ENCODE assay signal across 7 mouse cellular contexts in the genomic region with DNA sequence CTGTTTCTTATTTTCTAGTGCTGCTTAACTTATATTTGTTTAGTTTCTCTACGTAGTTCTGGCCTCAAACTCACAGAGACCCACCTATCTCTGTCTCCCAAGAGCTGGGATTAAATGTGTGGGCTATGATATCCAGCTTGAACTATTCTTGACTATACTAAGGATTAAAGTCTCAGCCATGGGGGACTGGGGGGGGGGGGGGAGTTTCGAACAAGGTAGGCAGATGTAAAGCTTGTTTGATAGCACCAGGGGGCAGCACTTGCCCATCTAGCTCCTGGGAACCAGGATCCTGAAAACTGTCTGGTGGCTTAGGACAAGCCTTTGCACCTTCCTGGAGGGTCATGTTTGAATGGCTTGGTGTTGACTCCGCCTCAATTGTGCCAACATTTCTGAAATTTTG. TPM values are rescaled to one million over a fixed set of nuclear protein-coding genes. Genes with fewer than 3 reads are reported as not detected.
DNase-seq lines count a peak whose midpoint lies in the region; ATAC-seq and TF ChIP-seq lines count a peak whose summit lies in the region.

No protein-coding gene starts in this region.

- peak; percentile 39 for ATAC-seq in granulocyte monocyte progenitor cell, adult 5-6 weeks (replicated peaks; ENCODE audit: poor library complexity, severe bottlenecking)

- H3K27me3 ChIP-seq in C2C12 (ENCODE audit: control insufficient read depth, insufficient read depth, insufficient read length): no peaks in the 10 kb centered on the region

- H3K79me2 ChIP-seq in C2C12 (ENCODE audit: control insufficient read depth, insufficient read depth): peaks cover 12% of the 10 kb centered on the region

- peak; percentile 78 for DNase-seq in ES-CJ7 (ENCODE audit: low read depth, low spot score)
- DNase-seq in cerebellum, postnatal 14 days: peak; percentile 82 to 83
- peak; percentile 80 for DNase-seq in kidney, adult 9 months
- DNase-seq in lung, postnatal 14 days: peak; percentile 76
- DNase-seq in skeletal muscle tissue, adult 2 months (ENCODE audit: low read depth, low spot score): peak; percentile 79

- peaks cover 2% of the 10 kb centered on the region for H3K79me3 ChIP-seq in C2C12 (ENCODE audit: low read depth)

- peaks cover 5% of the 10 kb centered on the region for H3K36me3 ChIP-seq in C2C12 (ENCODE audit: control insufficient read depth, insufficient read depth)

- no peak overlapping the region for H3ac ChIP-seq in C2C12 (ENCODE audit: control insufficient read depth, insufficient read length, low read depth)

- TF ChIP-seq CTCF in C2C12 (IDR thresholded peaks at IDR 0.05; ENCODE audit: control insufficient read depth, insufficient read depth, insufficient read length): peak; percentile 55

- peak overlapping the region; percentile 28 for H3K4me3 ChIP-seq in C2C12 (ENCODE audit: insufficient read depth, poor library complexity, severe bottlenecking)

TF ChIP-seq in C2C12, 6 proteins besides CTCF, POLR2A, EP300 and RAD21:
- no peak for TF ChIP-seq MYOG (IDR thresholded peaks at IDR 0.05; ENCODE audit: control insufficient read depth, extremely low read depth, insufficient read length)
- TF ChIP-seq MYOD1 (IDR thresholded peaks at IDR 0.05; ENCODE audit: control insufficient read depth, insufficient read length, low read depth): no peak
- no peak for TF ChIP-seq USF1 (IDR thresholded peaks at IDR 0.05; ENCODE audit: low read depth)
- TF ChIP-seq CEBPB (IDR thresholded peaks at IDR 0.05; ENCODE audit: low read depth): no peak
- TF ChIP-seq MAX (IDR thresholded peaks at IDR 0.05): no peak
- no peak for TF ChIP-seq FOSL1 (IDR thresholded peaks at IDR 0.05; ENCODE audit: insufficient read depth, low read length, poor library complexity, severe bottlenecking)

RNA-seq across cellular contexts. Expression of gene Apeh, which starts 1.1 kb away (rescaled TPM):
- 49.1 TPM for polyA plus RNA-seq in C2C12 (2012; fragmentation: generic; extraction: Trizol)
- total RNA-seq in granulocyte monocyte progenitor cell, adult 5-6 weeks (2014; fragmentation: Nextera tagmentation): 72.6 and 79.0 TPM in 2 replicates
- 75.8 and 83.2 TPM in 2 replicates for total RNA-seq in granulocyte monocyte progenitor cell, adult 5-6 weeks (2017)

RNA-seq across cellular contexts. Expression of gene Rnf123, which starts 12.4 kb away (rescaled TPM):
- 15.4 TPM for polyA plus RNA-seq in C2C12 (2012; fragmentation: generic; extraction: Trizol)
- 64.5 and 75.3 TPM in 2 replicates for total RNA-seq in granulocyte monocyte progenitor cell, adult 5-6 weeks (2014; fragmentation: Nextera tagmentation)
- 29.7 and 30.3 TPM in 2 replicates for total RNA-seq in granulocyte monocyte progenitor cell, adult 5-6 weeks (2017)

RNA-seq across cellular contexts. Expression of gene Mst1, which starts 15.3 kb away (rescaled TPM):
- 0.09 TPM for polyA plus RNA-seq in C2C12 (2012; fragmentation: generic; extraction: Trizol)
- 0.67 TPM in 1 of 2 replicates, not detected in the other for total RNA-seq in granulocyte monocyte progenitor cell, adult 5-6 weeks (2014; fragmentation: Nextera tagmentation)
- 0.34 and 1.6 TPM in 2 replicates for total RNA-seq in granulocyte monocyte progenitor cell, adult 5-6 weeks (2017)

RNA-seq across cellular contexts. Expression of gene Amigo3, which starts 42.6 kb away (rescaled TPM):
- 1.9 TPM for polyA plus RNA-seq in C2C12 (2012; fragmentation: generic; extraction: Trizol)
- total RNA-seq in granulocyte monocyte progenitor cell, adult 5-6 weeks (2014; fragmentation: Nextera tagmentation): 2.2 and 3.4 TPM in 2 replicates
- 2.2 and 3.1 TPM in 2 replicates for total RNA-seq in granulocyte monocyte progenitor cell, adult 5-6 weeks (2017)

RNA-seq across cellular contexts. Expression of gene Gmppb, which starts 46.5 kb away (rescaled TPM):
- polyA plus RNA-seq in C2C12 (2012; fragmentation: generic; extraction: Trizol): 23.5 TPM
- total RNA-seq in granulocyte monocyte progenitor cell, adult 5-6 weeks (2014; fragmentation: Nextera tagmentation): 14.1 and 15.1 TPM in 2 replicates
- 16.1 and 41.8 TPM in 2 replicates for total RNA-seq in granulocyte monocyte progenitor cell, adult 5-6 weeks (2017)

Comparison
In these comparisons a context has a peak if more than half of its experiments do, and no peak if none do; other contexts are left out.
1. Peak in every context shown above with its lines: DNase-seq, ATAC-seq and H3K4me3 ChIP-seq.